Mouse (Mus musculus) forebrain, embryonic 11.5 days (tissue): ENCODE results near the gene Slitrk5. TPM values are rescaled to one million over a fixed set of nuclear protein-coding genes. Genes with fewer than 3 reads are reported as not detected.
A peak's percentile ranks its signal among the peaks of the same experiment; 100 is the strongest.

Source experiments
- ATAC-seq: fragments of 200-750 bp; cut with Nextera tagmentation; replicated peaks from 2 replicates; pipeline ENCODE4 v1.8.0; 2017; ENCODE audit warnings: moderate TSS enrichment; ENCODE audit not compliant: low FRiP score
- DNase-seq: peaks from one replicate; pipeline ENCODE4 v3.0.0-alpha.2; 2017; ENCODE audit warnings: low spot score
- H3K27ac ChIP-seq: fragments of 300-500 bp; sonication (generic); 2 replicates; pipeline ENCODE4 v1.5.1; 2014; ENCODE audit warnings: low read depth, low read length
- H3K27me3 ChIP-seq: fragments of 300-500 bp; sonication (generic); 2 replicates; pipeline ENCODE4 v1.6.1; 2014; ENCODE audit warnings: mild to moderate bottlenecking, low read length, mixed read lengths; ENCODE audit not compliant: control insufficient read depth, insufficient read depth
- H3K36me3 ChIP-seq: fragments of 300-500 bp; sonication (generic); 2 replicates; pipeline ENCODE4 v1.6.1; 2014; ENCODE audit warnings: mild to moderate bottlenecking, low read length, moderate library complexity, mixed read lengths; ENCODE audit not compliant: control insufficient read depth, insufficient read depth
- H3K4me1 ChIP-seq: fragments of 300-500 bp; sonication (generic); replicated peaks from 2 replicates; pipeline ENCODE4 v1.6.1; 2014; ENCODE audit warnings: low read length, mixed read lengths; ENCODE audit not compliant: control insufficient read depth, insufficient read depth
- H3K4me2 ChIP-seq: fragments of 300-500 bp; sonication (generic); 2 replicates; pipeline ENCODE4 v1.6.1; 2014; ENCODE audit warnings: low read depth, mild to moderate bottlenecking, low read length, moderate library complexity, mixed read lengths; ENCODE audit not compliant: severe bottlenecking
- H3K4me3 ChIP-seq: fragments of 300-500 bp; sonication (generic); 2 replicates; pipeline ENCODE4 v1.5.1; 2014; ENCODE audit warnings: low read depth, low read length
- H3K9ac ChIP-seq: fragments of 300-500 bp; sonication (generic); 2 replicates; pipeline ENCODE4 v1.6.1; 2014; ENCODE audit warnings: low read length
- H3K9me3 ChIP-seq: fragments of 300-500 bp; sonication (generic); 2 replicates; pipeline ENCODE4 v1.6.1; 2016; ENCODE audit warnings: low read length, mixed read lengths; ENCODE audit not compliant: control insufficient read depth
- WGBS: fragments of 180-500 bp; shearing (Covaris S2); extraction: QIAGEN DNeasy Blood & Tissue Kit; methylation state at CpG from one replicate; pipeline ENCODE4 v1.1.7; 2014; 5-methylcytosine and 5-hydroxymethylcytosine counted together
- polyA plus RNA-seq: library from polyadenylated mRNA; unstranded; fragments of >200 nt; fragmentation: Nextera tagmentation; extraction: Ambion mirVana; gene quantifications from 2 replicates; pipeline ENCODE4 v1.2.1, GENCODE M21; 2014

Gene Slitrk5
- 15.2 and 19.6 TPM in 2 replicates for polyA plus RNA-seq

- H3K4me1 ChIP-seq: peaks cover 6% of the 10 kb centered on the region; the same call in 1 of the 2 replicates
- peak within 1 kb of the TSS; percentile 74 for H3K4me3 ChIP-seq
- H3K27me3 ChIP-seq: no peaks in the 10 kb centered on the region
- H3K9ac ChIP-seq: peak within 1 kb of the TSS; percentile 88
- ATAC-seq (peak; percentile 71), DNase-seq (peak; percentile 95)
- H3K9me3 ChIP-seq: no peaks in the 10 kb centered on the region
- H3K27ac ChIP-seq: peak within 1 kb of the TSS; percentile 89
- no peaks in the 10 kb centered on the region for H3K36me3 ChIP-seq
- H3K4me2 ChIP-seq: peak within 1 kb of the TSS; percentile 68
- WGBS: 0% methylated on average over 22 of the region's 22 CpGs
These were observed at the start of gene Slitrk5 for GRCm38 (mm10) chr14:111674664-111675147. TSS of gene Slitrk5 (plus strand) at chr14:111675097.

- no peak overlapping the region for H3K4me2 ChIP-seq
- no peaks in the 10 kb centered on the region for H3K36me3 ChIP-seq
- no peak overlapping the region for H3K27ac ChIP-seq
- no peak overlapping the region for H3K9ac ChIP-seq
- H3K27me3 ChIP-seq: no peaks in the 10 kb centered on the region
- H3K4me1 ChIP-seq: peaks cover 6% of the 10 kb centered on the region; the same call in 1 of the 2 replicates
- no peaks in the 10 kb centered on the region for H3K9me3 ChIP-seq
- H3K4me3 ChIP-seq: no peak overlapping the region
- DNase-seq (no peak), ATAC-seq (no peak)
- WGBS: 55% methylated on average over 1 of the region's 1 CpGs
These were observed 2.0 kb upstream of the Slitrk5 start for GRCm38 (mm10) chr14:111672942-111673341.

GRCm38 (mm10) chr14:111675211-111676165 is 591 bp downstream of the Slitrk5 start:
- Histone ChIP-seq H3K4me1 (peaks cover 6% of the 10 kb centered on the region; the same call in 1 of the 2 replicates), H3K36me3 (no peaks in the 10 kb centered on the region), H3K4me3 (peak overlapping the region; percentile 74), H3K27ac (peak overlapping the region; percentile 89), H3K4me2 (peak overlapping the region; percentile 68), H3K9ac (peak overlapping the region; percentile 88), H3K27me3 (peaks cover 2% of the 10 kb centered on the region; the same call in 1 of the 2 replicates), H3K9me3 (no peaks in the 10 kb centered on the region)
- ATAC-seq (peak; percentile 79), DNase-seq (peak; percentile 93)
- WGBS: under 1% methylated on average over 65 of the region's 94 CpGs

- H3K36me3 ChIP-seq: no peaks in the 10 kb centered on the region
- peak overlapping the region; percentile 74 for H3K4me3 ChIP-seq
- peak overlapping the region; percentile 89 for H3K27ac ChIP-seq
- H3K4me2 ChIP-seq: peak overlapping the region; percentile 68
- DNase-seq: peak; percentile 85
- peaks cover 2% of the 10 kb centered on the region; the same call in 1 of the 2 replicates for H3K27me3 ChIP-seq
- H3K9me3 ChIP-seq: no peaks in the 10 kb centered on the region
- WGBS: under 1% methylated on average over 19 of the region's 19 CpGs
- peak; percentile 64 for ATAC-seq
- peak overlapping the region; percentile 88 for H3K9ac ChIP-seq
- peaks cover 9% of the 10 kb centered on the region; the same call in 1 of the 2 replicates for H3K4me1 ChIP-seq
These were observed 1.3 kb downstream of the Slitrk5 start for GRCm38 (mm10) chr14:111676166-111676581.

- H3K4me2 ChIP-seq: peak overlapping the region; percentile 68
- peak overlapping the region; percentile 74 for H3K4me3 ChIP-seq
- no peaks in the 10 kb centered on the region for H3K36me3 ChIP-seq
- no peaks in the 10 kb centered on the region for H3K9me3 ChIP-seq
- no peak overlapping the region for H3K27ac ChIP-seq
- peak; percentile 75 for DNase-seq
- H3K4me1 ChIP-seq: peaks cover 13% of the 10 kb centered on the region; the same call in 1 of the 2 replicates
- peaks cover 2% of the 10 kb centered on the region; the same call in 1 of the 2 replicates for H3K27me3 ChIP-seq
- peak overlapping the region; percentile 88 for H3K9ac ChIP-seq
- peak; percentile 14 for ATAC-seq
- under 1% methylated on average over 18 of the region's 18 CpGs for WGBS
These were observed 2.0 kb downstream of the Slitrk5 start for GRCm38 (mm10) chr14:111676851-111677291.

- Histone ChIP-seq H3K4me3 (peak overlapping the region; percentile 74), H3K4me2 (peak overlapping the region; percentile 68), H3K27ac (no peak overlapping the region), H3K4me1 (peaks cover 13% of the 10 kb centered on the region; the same call in 1 of the 2 replicates), H3K27me3 (peaks cover 2% of the 10 kb centered on the region; the same call in 1 of the 2 replicates), H3K36me3 (no peaks in the 10 kb centered on the region), H3K9me3 (no peaks in the 10 kb centered on the region), H3K9ac (peak overlapping the region; percentile 35; the same call in 1 of the 2 replicates)
- 5% methylated on average over 17 of the region's 17 CpGs for WGBS
- DNase-seq (no peak), ATAC-seq (no peak)
These were observed 2.6 kb downstream of the Slitrk5 start for GRCm38 (mm10) chr14:111677361-111678070.

- DNase-seq (no peak), ATAC-seq (no peak)
- WGBS: 76% methylated on average over 8 of the region's 8 CpGs
- Histone ChIP-seq H3K27me3 (peaks cover 2% of the 10 kb centered on the region; the same call in 1 of the 2 replicates), H3K9ac (no peak overlapping the region; the same call in 1 of the 2 replicates), H3K27ac (no peak overlapping the region), H3K9me3 (no peaks in the 10 kb centered on the region), H3K4me1 (peaks cover 13% of the 10 kb centered on the region; the same call in 1 of the 2 replicates), H3K36me3 (no peaks in the 10 kb centered on the region), H3K4me2 (no peak overlapping the region), H3K4me3 (no peak overlapping the region)
These were observed 5.4 kb downstream of the Slitrk5 start for GRCm38 (mm10) chr14:111680271-111680670.
